Mouse (Mus musculus) layer of hippocampus, postnatal 36 days (tissue): ENCODE measurements around the gene Phactr1. TPM values are rescaled to one million over a fixed set of nuclear protein-coding genes. Genes with fewer than 3 reads are reported as not detected.

Source experiments
- DNase-seq, 2 experiments: peaks; one replicate each; pipeline ENCODE4 v3.0.0; 2022
- total RNA-seq, 2 experiments: library from RNA; stranded (reverse); gene quantifications; 2 replicates each; pipeline ENCODE4 v1.2.3; 2021

Gene Phactr1
- total RNA-seq, 2 experiments from 2014 or later: 294 to 305 TPM

GRCm38 (mm10) chr13:42872125-42872524 lies 191.7 kb downstream of the Phactr1 start:
- no peak for DNase-seq

- no peak for DNase-seq
Observed at GRCm38 (mm10) chr13:42878346-42878745, 197.9 kb downstream of the Phactr1 start.

GRCm38 (mm10) chr13:42884033-42884724 lies 203.8 kb downstream of the Phactr1 start:
- DNase-seq: no peak

GRCm38 (mm10) chr13:42884725-42885115 lies 204.3 kb downstream of the Phactr1 start:
- no peak for DNase-seq

GRCm38 (mm10) chr13:42887701-42888100 lies 207.3 kb downstream of the Phactr1 start:
- no peak for DNase-seq

- DNase-seq: no peak
Observed at GRCm38 (mm10) chr13:42889516-42890474, 209.4 kb downstream of the Phactr1 start.

- no peak for DNase-seq
Observed at GRCm38 (mm10) chr13:42890651-42891050, 210.2 kb downstream of the Phactr1 start.

GRCm38 (mm10) chr13:42894016-42894415 lies 213.6 kb downstream of the Phactr1 start:
- no peak for DNase-seq

GRCm38 (mm10) chr13:42894598-42894997 lies 214.2 kb downstream of the Phactr1 start:
- DNase-seq: no peak

- DNase-seq: no peak
Observed at GRCm38 (mm10) chr13:42895980-42896379, 215.6 kb downstream of the Phactr1 start.

GRCm38 (mm10) chr13:42899611-42900010 lies 219.2 kb downstream of the Phactr1 start:
- no peak for DNase-seq

GRCm38 (mm10) chr13:42901837-42902236 lies 221.4 kb downstream of the Phactr1 start:
- DNase-seq: no peak

GRCm38 (mm10) chr13:42902859-42903258 lies 222.4 kb downstream of the Phactr1 start:
- DNase-seq: no peak

- no peak for DNase-seq
Observed at GRCm38 (mm10) chr13:42905818-42906217, 225.4 kb downstream of the Phactr1 start.

- no peak for DNase-seq
Observed at GRCm38 (mm10) chr13:42906990-42907389, 226.6 kb downstream of the Phactr1 start.

GRCm38 (mm10) chr13:42915081-42915480 lies 234.7 kb downstream of the Phactr1 start:
- no peak for DNase-seq

GRCm38 (mm10) chr13:42915851-42916193 lies 235.4 kb downstream of the Phactr1 start:
- DNase-seq: no peak

GRCm38 (mm10) chr13:42916194-42917033 lies 236.0 kb downstream of the Phactr1 start:
- peak; percentile 69 to 72 for DNase-seq

- peak; percentile 53 to 59 for DNase-seq
Observed at GRCm38 (mm10) chr13:42917251-42917650, 236.8 kb downstream of the Phactr1 start.

- no peak for DNase-seq
Observed at GRCm38 (mm10) chr13:42920062-42920461, 239.6 kb downstream of the Phactr1 start.

GRCm38 (mm10) chr13:42921769-42922450 lies 241.5 kb downstream of the Phactr1 start:
- DNase-seq: no peak

GRCm38 (mm10) chr13:42927778-42928177 lies 247.4 kb downstream of the Phactr1 start:
- no peak for DNase-seq
